Mouse (Mus musculus) left cerebral cortex, postnatal 4 days (tissue): Measurements from ENCODE around the gene Dido1. TPM values are rescaled to one million over a fixed set of nuclear protein-coding genes. Genes with fewer than 3 reads are reported as not detected.

Source experiments
- DNase-seq: peaks from one replicate; pipeline ENCODE4 v3.0.0-alpha.2; 2022
- intact Hi-C: fragments of 180-260 bp; cut with DNase I; formaldehyde crosslinking; loops from one replicate; pipeline ENCODE4 v1.15.1; 2025
- total RNA-seq, 2 experiments: library from RNA; stranded (reverse); gene quantifications; 2 replicates each; pipeline ENCODE4 v1.2.3; 2021

Gene Dido1
- total RNA-seq, 2 experiments from 2014 or later: 60.8 to 61.4 TPM

DNA sequence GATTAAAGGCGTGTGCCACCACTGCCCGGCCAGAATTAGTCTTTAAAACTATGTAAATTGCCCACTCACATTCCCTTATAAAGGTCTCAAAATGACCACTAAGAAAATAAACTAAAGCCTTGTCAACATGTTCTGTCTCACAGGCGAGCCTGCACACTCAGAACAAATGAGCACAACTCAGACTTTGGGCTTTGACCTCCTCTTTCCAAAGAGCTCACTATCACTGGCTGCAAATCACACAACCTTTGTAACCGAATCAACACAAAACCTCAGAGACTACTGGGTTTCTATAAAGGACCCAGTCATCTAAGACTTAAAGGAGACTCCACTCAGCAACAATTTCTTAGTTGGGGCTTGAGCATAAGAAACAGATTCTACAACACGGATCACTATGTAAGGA is 9.3 kb downstream of the Dido1 start:
- intact Hi-C loops: no loop called here
- DNase-seq: no peak

DNA sequence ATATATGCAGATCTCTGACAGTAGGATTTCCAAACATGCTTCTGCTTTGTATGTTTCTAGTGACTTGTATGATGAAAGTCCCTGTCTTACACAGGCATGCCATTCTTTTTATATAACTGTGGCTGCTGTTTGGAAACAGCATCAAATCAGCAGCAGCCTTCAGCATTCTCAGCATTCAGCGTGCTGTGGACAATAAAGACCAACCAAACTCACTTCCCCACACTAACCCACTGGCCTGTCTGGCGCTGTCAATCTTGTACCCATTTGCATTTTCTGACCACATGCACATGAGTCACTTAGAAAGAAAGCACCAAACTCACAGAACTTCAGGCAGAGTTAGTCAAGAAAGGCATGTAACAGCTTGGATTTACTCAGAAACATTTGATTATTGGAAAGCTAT is 14.6 kb downstream of the Dido1 start:
- DNase-seq: no peak
- intact Hi-C loops: no loop called here

DNA sequence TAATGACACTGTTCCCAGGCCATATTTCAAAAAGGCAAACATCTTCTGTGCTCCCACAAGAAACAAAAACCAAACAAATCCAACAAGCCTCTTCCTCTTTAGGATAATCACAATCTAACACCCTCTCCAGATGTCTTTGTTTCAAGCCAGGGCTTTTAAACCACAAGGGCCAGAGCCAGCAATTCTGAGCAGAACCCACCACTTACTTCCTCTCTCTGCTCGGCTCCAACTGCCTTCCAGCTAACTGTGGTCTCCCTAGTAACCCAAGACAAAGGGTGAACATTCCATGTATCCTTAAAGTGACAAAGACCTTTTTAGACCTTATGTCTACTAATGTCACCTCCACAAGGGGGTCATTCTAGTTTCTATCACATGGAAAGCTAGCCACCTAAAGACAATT is 17.2 kb downstream of the Dido1 start:
- DNase-seq: peak; percentile 20
- intact Hi-C loops: no loop called here

DNA sequence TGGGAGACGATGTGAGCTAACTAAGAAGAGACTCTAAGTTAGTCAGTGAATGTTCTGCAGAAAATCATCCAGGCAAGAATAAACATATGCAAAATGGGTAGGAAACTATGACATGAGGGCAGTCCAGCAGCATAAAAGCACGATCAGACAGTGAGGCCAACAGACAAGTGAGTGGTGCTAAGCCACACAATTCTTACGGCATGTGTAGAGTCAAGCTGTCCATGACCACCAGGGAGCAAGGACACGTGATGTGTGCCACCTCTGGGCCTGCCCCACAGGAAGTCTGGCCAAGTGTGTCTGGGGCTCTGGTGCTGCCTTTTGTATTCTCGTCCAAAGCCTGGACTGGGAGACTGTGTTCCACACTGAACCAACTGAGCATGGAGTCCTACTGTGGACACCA is 20.0 kb downstream of the Dido1 start:
- intact Hi-C loops: no loop called here
- no peak for DNase-seq

DNA sequence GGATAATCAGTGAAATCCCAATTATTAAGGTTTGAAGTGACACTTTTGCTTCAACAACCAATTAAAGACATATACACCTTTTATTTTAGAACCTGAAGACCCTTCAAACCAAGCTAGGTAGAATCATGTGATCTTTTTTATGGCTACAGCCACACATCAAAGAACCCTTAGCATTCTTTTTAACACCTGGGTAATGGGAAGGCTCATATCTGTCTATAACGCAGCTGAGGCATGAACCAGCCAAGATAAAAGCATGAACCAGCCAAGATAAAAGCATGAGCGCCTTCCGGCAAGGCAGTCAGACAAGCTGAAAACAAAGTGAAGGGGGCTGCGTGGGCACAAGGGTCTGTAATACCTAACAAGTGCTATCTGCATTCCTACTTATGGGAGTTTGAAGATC is 25.8 kb downstream of the Dido1 start:
- intact Hi-C loops: no loop called here
- DNase-seq: no peak

DNA sequence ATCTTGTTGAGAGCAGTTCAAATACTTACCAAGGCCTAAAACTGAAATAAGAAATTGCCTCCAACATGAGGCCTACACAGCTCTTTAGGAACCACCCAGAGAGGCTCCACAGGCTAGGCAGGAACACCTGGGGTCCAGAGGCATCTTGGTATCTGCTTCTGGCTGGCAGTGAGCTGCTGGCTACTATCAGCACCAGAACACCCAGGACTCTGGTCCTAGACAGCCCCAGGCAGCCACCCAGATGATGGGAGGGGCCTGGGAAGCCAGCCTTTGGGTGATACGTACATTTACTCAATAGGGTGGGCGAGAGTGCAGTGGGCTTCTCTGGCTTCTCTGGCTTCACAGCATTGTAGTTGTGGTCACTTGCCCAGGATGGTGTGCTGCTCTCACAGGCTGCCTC is 26.3 kb downstream of the Dido1 start:
- DNase-seq: no peak
- intact Hi-C loops: no loop called here

DNA sequence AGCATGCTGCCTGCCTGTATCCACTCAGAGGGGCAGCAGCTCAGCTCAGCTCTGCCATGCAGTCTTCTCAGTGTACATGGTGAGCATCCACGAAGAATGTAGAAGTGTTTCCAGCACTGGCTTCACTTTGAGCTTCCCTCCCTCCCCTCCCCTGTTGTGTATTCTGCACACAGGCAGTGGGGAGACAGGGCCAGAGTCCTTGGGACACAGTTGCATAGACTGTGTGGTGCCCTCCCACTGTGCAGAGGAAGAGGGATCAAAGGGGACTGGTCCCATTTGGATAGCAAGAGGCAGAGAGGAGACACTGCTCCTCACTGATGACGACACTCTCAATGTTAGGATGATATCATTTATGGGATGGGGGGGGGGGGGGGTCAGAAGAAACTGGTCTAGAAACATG is 28.6 kb downstream of the Dido1 start:
- intact Hi-C loops: no loop called here
- no peak for DNase-seq

DNA sequence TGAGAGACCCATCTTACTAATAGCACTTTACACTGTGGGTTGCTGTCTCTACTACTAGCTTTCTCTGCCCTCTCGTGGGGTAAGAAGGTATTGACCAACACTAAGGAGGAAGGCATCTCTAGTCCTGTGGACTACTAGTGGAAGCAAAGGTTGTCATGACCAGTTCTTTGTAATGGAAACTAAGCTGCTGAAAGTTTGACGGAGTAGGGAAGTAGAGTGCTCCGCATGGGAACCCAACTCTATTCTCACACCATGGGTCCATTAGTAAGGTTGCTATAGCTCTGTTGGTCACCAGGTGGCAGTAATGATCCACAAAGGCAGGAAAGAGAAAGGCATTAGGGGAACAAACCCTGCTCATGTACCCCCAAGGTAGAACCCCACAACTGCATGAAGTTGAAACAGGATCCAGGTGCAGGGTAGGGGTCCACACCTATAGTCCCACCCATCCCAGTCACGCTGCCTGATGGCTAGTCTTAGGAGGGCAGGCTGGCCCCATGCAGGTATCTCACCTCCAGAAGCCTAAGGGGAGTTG is 31.1 kb downstream of the Dido1 start:
- peak; percentile 54 for DNase-seq
- intact Hi-C loops: no loop called here

DNA sequence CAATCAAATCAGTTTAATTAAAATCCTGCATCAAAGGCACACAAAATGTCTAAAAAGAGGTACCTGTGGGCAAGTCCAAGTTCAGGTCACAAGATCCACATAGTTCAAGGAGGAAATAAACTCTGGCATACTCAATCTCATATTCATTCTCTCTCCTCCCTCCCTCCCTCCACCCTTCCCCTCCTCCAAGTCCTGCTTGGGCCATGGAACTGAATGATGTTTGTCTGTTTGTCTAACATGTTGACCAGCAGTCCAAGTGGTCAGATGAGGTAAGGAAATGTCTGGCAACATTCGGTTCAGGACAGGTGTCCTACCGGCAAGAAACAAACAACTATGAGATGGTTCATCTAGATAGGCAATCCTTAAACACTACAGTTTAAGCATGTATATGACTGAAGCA is 33.1 kb downstream of the Dido1 start:
- intact Hi-C loops: no loop called here

DNA sequence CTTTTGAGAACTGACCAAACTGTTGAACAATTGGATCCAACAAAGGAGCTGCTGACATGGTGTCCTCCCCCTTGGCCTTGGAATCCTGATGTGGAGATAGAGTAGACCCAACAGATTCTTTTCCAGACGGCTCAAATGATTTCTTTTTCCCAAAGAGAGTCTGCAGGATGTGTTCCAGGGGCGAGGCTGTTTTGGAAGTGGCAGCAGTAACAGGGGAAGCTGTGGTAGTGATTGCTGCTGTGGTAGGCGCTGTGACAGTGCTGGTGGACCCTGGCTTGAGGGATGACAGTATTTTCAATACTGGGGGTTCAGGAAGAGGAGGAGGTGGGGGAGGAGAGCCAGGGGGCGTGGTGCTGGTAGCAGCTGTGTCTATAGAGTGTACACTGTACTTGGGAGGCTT is 47.8 kb downstream of the Dido1 start:
- intact Hi-C loops: no loop called here

More for the DNA sequence above, 33.1 kb downstream of the Dido1 start:
- DNase-seq: no peak

DNA sequence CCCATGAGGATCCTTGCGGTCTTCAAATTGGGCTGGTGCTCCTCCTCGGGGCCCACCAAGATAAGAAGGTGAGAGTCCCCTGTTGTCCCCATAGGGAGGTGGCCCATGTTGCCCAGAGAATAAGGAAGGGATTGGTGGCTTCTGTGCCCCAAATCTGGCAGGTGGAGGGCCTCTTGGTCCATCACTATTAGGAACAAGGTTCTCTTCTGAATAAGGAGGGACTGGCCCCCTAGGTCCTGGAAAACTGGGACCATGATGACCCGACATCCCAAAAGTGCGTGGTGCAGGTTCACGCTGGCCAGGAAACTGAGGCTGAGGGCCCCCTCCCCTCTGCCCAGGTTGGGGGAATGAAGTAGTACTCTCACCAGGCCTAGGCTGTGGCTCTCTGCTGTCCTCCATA is 49.3 kb downstream of the Dido1 start:
- intact Hi-C loops: no loop called here
- no peak for DNase-seq

More for the DNA sequence above, 47.8 kb downstream of the Dido1 start:
- DNase-seq: no peak

DNA sequence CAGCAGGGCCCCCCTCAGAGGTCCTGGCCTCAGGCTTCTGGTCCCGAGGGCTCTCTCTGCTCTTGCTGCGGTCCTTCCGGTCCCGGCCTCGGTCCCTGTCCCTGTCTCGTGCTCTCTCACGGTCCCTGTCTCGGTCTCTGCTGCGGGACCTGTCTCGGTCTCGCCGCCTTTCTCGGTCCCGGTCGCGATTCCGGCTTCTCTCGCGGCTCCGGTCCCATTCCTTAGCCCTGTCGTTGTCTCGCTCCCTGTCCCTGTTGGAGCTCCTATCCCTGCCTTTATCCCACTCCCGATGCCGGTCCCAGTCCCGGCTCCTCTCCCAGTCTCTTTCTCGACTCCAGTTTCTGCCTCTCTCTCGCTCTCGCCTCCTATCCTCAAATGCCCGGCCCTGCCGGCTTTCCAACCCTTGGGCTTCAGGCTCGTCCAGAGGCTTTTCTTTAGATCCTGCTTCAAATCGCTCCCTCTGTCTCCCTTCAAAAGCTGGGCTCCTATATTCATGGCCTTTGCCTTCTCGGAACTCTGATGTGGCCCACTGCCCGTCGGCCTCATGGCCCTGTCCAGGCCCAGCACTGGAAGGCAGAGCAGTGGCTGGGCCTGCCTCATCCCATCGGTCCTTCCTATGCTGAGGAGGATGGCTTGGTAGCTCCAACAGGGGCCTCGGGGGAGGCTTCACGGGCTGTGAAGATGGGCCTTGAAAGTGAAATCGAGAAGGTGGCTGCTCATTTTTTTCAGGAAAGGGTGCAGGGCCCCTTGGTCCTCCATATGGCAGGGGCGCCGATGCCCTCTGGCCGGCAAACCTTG is 50.2 kb downstream of the Dido1 start:
- intact Hi-C loops: no loop called here
- DNase-seq: no peak

DNA sequence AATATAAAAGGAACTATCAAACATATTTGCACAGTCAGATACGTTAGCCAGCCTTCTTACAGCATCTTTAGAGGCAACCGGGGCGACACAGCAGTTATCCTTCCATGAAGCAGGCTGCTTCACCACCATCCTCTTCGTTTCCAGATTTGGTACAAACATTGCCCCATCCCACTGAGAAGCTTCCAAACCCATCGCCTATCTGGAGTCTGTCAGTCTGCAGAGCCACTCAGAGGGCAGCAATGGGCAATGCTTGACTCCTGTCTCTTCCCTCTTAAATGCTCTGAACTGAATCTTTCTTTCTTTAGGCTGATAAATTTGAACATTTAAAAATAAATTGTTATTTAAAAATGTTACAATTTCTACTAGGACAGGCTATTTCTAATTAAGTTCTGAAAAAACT is 51.4 kb downstream of the Dido1 start:
- intact Hi-C loops: no loop called here
- no peak for DNase-seq

DNA sequence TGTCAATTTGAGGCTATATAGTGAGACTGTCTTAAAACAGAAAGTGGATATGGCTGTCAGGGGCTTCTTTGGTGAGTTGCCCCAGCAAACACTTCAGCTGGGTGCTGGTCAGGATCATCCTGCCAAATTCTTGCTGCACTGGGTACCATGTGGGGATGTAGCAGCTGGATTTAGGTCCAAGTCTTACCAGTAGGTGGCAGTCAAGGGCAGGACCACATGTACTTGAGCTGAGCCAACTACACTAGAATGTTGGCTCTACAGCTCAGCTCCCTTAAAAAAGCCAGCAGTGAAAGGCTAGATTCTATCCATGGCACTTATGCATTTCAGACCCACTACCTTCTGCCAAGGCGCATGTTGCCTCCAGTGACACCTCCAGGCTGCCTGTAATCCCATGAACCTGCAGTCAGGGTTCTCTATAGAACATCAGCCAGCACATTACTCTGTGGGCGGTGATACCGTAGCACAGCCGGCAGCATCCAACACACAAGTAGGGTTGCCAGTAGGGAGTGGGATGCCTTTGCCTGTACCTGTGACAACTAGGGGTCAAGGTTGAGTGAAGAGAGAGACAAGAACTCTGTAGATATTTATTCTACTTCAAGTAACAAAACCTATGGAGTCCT is 52.3 kb downstream of the Dido1 start:
- intact Hi-C loops: no loop called here
- DNase-seq: peak; percentile 79

DNA sequence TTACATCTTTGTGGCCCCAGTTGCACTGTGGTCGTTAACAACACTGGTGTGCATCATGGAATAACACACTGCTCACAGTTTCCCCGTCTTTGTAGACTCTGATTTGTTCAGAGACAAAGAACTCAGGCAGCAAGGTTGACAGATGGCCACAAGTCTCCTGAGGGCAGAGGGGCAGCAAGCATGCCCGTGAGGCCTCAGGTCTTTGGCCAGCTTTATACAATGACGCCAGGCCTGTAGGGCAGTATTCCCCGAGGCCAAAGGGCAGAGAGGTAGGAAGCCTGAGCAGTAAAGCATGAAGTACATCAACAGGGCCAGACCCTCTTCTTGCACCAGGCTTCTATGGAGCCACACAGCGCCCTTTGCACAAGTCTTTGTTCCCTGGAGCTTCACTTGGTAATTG is 54.6 kb downstream of the Dido1 start:
- intact Hi-C loops: no loop called here
- peak; percentile 36 for DNase-seq

DNA sequence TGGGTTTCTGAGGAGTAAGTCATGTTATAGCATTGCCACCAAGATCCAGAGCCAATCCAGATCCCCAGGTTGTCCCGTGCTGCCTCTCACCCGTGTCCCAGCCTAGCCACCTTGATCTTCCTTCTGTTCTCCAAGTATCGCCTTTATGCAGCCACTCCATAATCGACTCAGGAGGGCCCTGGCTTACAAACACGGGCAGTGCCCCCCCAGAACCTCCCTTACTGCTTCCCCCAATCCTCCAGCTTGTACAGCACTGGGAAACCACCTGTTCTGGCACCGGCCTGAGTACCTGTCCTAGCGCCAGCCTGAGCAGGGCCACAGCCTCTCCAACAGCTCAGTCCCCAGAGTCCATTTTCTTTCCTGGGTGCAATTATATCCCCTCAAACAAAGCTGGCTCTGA is 55.1 kb downstream of the Dido1 start:
- intact Hi-C loops: no loop called here
- DNase-seq: no peak

DNA sequence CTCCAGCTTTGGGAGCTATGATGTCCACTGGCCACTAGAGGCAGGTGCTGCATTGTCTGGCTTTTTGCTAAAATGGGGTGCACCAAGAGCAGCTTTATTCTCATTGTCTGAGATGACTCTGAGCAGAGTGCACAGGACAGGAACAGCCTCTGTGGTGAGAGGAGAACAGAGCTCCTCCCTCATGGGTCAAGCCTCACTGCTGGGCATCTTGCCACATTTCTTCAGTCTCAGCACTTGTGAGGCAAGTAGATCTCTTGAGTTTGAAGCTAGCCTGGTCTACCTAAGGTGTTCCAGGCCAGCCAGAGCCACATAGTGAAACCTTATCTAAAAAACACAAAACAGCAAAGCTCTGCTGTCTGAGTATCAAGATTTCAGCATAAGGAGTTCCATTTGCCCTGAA is 63.0 kb downstream of the Dido1 start:
- intact Hi-C loops: no loop called here

DNA sequence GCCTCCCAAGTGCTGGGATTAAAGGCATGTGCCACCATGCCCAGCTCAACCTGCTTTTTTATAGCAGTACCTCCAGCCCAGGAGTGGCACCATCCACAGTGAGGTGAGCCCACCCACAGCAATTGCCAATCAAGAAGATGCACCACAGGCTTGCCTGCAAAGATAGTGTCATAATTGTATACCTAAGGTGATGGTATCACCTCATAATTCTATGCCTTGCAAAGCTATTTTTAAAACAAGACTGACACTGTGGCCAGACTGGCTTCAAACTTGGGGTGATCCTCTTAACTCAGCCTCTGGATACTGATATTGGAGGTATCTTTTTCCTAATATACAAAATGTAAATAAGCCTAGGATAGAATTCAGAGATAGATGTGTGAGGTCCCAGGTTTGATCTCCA is 66.2 kb downstream of the Dido1 start:
- intact Hi-C loops: no loop called here
- DNase-seq: no peak

More for the DNA sequence above, 63.0 kb downstream of the Dido1 start:
- DNase-seq: no peak

DNA sequence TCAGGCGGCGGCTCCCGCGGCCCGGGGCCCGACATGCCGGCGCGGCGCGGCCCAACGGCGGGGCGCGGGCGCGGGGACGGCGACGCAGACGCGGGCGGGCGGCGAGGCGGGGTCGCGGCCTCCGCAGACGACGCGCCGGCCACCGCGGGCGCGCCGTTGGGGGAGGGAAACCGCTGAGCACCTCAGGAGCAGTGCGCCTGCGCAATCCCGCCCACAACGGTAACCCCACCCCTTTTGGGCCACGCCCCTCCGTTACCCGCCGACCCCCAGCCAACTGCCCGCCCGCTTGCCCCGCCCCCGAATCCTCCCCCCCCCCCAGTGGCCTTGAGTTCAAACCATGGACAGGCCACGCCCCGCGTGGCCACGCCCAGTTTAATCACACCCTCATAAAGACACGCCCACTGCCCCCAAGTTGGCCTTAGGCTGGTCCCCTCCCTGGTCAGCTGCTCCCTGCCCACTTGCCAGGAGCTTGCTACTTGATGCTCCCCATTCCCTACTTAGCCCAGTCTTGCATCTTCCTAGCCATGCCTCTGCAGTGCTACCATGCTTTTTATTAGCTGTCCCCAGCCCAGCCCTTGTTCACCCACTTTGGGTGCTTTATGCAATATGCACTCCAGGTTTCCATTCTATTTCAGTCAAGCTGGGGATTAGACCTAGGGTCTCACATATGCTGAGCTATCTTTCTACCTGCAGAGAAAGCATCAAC is 67.1 kb downstream of the Dido1 start, which contains the start of gene Tcfl5:
Tcfl5 (minus strand) TSS at position 154 of the 706 bp plus-strand sequence.
- intact Hi-C loops: no loop called here
- DNase-seq: peak; percentile 25

DNA sequence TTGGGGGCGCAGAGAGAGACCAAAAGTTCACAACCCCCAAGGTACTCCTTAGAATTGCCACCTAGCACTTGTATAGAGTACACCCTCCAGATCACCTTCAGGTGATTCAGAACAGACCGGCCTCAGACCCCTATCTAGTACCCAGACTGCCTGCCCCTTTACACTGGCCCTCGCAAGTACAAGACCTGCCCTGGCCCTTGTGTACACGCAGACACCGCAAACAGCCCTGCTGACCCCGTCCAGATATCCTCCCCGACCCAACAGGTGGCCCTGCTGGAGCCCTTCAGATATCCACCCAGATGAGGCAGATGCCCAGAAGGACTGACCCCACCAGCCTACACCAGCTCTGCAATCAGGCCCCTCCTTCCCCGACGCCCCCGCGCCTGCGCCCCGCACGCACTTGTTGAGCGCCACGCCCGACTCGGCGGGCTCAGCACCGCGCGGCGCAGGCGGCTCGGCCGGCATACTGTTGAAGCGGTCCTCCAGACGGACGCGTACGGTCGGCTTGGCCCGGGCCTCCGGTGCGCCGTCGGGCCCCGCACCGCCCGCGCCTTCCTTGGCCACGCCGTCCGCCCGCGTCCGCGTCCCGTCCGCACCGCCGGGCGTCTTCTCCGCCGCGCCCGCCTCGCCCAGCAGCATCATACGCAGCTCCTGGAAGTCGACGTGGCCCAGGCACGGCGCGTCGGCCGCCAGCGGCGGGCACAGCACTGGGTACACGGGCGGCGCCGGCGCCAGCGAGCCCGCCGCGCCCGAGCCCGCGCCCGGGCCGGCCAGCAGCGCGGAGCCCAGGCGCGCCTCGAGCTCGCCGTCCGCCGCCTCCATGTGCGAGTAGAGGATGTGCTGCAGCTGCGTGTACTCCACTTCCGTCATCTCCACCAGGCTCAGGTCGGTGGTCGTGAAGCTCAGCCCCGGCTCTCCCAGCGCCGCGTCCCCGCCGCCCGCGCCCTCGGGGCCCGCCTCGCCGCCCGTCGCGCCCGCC is 67.9 kb downstream of the Dido1 start:
- no peak for DNase-seq
- intact Hi-C loops: no loop called here
